Mouse (Mus musculus): ENCODE data around the gene Borcs8.
A peak's percentile ranks its signal among the peaks of the same experiment; 100 is the strongest.

Gene Borcs8

DNA sequence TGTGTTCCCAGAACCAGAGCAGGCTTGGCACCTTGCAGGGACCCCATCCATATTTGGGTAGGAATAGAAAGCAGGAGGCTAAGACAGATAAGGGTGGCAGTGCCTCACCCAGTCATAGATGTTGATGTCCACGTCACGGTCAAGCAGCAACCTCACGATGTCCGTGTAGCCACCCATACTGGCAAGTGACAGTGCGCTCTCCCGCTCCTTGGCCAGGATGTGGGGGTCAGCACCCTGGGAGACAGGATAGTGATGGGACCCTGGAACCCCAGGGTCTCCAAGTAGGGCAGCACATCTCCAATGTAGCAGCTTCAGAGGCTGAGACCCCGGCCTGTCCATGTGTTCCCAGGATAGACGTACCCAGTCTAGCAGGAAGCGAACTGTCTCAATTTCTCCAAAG lies 4.4 kb upstream of the Borcs8 start:
- no peak for DNase-seq

DNA sequence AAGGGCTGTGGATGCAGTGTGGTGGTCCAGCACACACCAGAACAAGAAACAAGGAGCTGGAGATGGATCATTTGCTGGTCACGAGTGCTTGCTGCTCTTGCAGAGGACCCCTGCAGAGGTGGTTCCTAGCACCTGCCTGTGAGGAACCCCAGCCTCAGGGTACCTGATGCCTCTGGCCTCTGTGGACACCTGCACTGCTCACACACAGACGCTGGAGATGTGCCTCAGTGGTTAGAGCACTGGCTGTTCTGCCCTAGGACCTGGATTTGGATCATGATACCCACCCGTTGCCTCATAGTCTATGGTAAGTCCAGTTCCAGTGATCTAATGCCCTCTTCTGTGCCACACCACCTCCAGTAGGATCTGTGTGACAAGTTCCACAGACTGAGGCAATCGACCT lies 2.7 kb upstream of the Borcs8 start:
- no peak for DNase-seq

DNA sequence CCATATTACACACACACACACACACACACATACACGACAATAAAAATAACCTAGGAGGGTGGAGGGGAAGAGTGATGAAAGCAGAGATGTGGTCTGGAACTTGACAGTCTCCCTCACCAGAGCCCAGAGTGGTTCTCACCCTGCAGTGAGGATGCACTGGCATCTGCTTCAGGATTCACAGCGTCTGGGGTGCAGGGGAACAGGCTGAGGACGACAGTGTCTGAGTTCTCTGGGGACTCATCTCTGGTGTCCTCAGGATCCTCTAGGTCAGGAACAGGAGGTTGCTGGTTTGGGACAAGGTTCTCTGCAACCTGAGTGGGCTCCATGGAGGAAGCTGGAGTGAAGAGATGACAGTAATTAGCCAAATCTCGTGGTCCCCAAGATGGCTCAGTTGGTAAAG lies 1.4 kb upstream of the Borcs8 start:
- DNase-seq, result no peak

DNA sequence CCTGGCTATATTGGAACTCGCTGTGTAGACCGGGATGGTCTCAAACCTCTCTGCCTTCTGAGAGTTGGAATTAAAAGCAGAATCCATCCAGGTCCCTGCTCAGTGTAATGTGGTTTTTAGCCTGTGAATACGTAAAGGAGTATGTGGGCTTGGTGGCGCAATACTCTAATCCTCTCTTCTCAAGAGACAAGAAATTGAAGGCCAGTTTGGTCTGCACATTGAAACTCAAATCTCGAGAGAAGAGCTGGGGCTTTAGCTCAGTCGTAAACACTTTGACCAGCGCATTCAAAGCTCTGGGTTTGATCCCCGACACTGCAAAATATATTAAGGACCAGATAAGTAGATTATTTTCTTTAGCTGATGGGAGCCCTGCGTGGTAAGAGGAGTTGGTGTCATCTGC lies 682 bp downstream of the Borcs8 start:
- peak; percentile 29 for DNase-seq

DNA sequence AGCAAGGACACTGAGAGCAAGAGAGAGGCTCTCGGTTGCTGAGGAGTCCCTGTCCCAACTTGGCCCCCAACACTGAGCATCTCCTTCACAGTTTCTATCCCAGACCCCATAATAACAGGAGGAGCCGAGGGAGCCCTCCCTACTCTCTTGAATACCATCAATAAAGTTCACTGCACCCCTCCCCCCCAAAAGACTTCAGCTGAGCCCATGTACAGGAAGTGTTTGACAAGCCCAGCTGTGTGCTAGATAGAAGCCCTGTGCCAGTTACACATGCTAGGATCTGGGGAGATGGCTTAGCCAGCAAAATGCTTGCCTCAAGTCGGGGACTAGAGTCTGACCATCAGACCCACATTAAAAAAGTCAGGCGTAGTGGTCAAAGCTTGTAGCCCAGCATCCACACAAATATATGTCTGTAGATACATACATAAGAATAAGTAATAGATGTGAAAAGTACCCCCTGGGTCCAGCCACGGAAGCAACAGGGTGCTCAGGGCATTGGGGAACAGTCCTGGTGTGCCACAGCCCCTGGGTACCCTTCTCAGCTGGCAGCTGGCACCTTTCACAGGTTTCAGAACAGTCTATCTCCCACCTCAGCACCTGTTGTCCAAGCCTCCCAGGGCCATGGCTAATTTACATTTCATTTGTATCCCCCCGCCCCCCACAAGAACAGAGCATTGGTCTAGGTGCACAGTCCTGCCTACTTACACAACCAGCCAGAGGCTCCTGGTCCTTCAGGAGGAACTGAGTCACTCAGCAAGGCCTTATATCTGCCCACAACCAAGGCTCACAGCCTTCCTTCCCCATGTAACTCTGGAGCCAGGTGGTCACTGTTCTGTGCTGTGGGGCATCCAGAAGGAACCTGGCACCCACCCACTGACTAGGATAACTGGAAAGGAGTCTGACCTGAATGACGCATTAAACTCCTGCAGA lies 8.6 kb downstream of the Borcs8 start:
- no peak for DNase-seq

DNA sequence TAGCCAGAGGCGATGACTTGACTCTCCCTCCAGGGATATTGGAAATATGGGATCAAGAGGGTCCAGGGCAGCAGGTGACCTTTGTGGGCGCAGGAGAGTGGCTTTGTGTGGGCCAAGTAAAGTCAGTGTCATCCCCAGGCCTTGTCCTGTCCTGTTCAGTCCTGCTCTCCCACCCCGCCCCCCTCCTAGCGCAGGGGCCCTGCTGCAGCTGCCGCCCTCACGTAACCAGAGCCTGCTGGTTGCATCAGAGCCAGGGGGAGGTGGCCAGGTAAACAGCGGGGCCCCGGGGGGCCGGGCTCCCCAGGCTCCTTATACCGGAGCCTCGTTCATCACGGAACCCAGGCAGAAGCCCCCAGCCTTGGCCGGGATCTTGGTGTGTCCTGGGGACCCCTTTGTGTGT lies 10.9 kb downstream of the Borcs8 start:
- DNase-seq, result no peak

DNA sequence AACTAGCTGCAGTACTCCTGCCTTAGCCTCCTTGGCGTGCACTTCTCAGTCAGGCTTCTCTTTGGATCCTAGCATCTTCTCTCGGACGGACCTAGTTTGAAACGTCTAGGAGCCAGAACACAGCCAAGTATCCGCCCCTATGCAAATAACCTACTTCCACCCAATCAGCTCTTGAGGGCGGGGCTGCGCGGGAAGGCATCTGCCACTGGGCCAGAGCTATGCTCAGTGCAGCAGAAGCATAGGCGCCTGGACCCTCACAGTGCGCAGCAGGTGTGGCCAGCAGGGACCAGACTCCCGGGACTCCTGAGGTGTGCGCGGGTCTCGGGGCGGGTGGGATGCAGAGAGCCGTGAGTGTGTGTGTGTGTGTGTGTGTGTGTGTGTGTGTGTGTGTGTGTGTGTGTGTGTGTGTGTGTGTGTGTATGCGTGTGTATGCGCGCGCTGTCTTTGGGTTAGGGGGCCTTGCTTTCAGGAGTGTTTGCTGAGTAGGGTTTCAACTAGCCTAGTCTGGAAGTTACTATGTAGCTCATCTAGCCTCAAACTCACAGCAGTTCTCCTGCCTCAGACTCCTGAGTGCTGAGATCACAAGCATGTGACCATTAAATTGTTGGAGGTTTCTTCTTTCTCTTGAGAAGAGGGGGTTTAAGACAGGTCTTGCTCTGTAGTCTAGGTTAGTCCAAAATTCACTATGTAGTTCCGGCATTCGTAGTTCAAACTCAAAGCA lies 13.4 kb downstream of the Borcs8 start:
- peak; percentile 94 for DNase-seq

DNA sequence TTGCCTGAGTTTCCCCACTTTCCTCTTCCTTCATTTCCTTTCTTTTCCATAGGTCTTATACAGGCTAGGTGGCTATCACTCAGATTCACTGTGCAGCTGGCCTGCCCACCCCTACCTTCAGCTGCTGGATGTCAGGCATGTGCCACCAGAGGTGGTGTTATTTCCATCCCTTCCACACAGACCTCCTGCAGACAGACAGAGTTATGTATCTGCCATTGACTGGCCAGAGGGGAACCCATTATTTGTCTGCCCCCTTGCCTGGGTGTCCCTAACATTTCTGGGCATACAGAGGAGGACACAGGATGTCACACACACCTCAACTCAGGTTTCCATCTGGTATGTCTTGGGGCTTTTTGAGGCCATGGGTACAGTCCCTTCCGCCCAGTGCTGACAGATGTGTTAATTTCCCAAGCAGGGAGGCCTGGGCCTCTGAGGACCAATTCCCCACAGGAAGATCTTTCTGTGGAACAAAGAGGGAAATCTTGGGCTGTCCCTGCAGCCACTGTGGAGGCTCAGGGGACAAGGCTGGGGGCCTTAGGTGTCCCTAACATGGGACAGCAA lies 18.0 kb downstream of the Borcs8 start:
- no peak for DNase-seq

DNA sequence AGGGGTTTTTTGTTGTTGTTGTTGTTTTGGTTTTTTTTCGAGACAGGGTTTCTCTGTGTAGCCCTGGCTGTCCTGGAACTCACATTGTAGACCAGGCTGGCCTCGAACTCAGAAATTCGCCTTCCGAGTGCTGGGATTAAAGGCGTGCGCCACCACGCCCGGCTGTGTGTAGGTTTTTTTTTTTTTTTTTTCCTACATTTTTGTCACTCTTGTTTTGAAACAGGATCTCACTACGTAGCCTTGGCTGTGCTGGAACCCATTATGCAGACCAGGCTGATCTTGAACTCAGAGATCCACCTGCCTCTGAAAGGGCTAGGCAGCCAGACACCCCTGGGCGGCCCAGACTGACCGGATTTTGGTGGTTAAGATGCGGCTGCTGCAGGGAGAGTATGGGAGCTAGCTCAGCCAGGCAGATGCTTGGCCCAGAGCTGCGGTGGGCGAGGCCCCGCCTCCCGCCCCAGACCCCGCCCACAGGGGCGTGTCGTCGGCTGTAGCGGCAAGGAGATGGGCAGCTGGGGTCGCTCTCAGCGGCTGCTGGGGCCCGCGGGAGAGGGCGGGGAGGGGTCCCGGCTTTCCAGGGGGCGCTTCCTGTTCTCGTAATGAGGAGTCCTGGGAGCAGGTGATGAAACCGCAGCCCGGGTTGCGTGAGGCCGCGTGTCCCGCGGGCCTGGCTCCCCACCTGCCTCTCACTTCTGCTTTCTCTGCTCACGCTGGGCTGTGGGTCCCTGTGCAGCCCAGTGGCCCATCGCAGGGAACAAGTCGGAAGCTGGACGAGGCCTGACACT lies 19.0 kb downstream of the Borcs8 start:
- peak; percentile 93 for DNase-seq

DNA sequence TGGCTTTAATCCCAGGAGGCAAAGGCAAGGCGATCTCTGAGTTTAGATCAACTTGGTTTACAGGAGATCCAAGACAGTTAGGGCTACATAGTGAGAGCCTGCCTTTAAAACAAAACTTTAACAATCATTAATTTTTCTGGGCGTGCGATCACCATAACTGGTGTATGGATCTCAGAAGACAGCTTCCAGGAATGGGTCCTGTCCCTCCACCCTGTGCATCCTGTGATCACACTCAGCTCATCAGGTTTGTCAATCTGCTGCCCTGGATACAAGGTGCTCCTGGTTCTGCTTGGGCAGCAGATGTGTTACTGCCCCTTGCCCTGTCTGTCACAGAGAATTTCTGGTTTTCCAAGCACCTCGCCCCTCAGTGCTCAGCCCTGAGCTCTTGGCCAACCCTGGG lies 19.9 kb downstream of the Borcs8 start:
- no peak for DNase-seq

DNA sequence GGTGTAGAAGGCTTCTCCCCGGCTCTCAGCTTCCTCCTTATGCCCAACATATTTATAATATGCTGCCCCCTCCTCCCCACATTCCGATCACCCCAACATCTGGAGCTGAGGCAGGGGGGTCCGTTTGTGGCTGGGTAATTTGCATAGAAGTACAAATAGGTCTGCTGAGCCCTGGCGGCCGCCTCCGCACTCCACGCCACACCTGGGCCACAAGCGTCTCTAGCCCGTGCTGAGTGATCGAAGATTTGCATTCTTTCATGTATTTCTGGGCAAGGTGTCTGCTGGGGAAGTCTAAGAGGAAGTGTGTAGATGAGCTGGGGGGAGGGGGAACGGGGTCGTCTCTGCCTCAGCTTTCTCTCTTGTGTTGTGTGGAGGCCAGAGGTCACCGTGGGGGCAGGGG lies 20.7 kb downstream of the Borcs8 start:
- DNase-seq, result no peak

DNA sequence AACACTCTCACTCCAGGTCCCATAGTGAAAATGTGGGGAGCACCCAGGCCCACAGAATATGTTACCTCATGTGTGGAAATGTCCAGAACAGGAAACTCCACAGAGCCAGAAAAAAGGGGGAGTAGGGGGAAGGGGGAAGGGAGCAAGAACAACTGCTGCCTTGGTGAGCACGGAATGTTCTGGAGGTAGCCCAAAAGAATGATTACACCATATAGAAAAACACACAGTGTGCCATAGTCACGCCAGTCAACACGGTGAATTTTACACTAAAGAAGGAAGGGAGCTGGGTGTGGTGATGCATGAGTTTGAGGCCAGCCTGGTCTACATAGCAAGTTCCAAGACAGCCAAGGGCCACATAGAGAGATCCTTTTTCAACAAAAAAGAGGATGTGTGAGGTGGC lies 24.0 kb downstream of the Borcs8 start:
- no peak for DNase-seq

DNA sequence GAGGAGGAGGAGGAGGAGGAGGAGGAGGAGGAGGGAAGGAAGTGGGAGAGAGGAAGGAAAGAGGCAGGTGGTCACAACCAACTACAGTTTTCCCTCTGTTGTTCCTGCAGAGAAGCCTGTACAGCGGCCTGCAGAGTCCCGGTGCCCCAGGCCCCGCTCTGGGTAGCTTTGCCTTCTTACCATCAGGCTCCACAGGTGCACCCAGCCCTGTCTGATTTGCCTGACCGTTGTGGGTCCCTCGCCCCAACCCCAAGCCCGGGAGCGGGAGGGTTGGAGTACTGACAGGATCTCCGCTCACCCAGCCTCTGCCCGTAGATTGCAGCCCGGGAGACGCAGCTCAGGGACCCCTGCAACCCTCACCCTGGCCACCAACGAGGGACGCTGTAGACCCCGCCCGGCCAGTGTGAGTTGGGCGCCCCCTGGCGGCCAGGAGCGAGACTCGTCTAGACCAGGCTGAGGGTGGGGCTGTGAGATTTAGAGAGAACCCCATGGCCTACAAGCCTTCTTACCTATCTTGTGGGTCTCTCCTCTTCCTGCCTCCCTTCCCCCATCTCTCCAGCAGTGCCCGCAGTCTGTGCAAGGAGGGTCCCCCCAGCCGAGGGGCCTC lies 27.3 kb downstream of the Borcs8 start:
- peak; percentile 87 for DNase-seq

DNA sequence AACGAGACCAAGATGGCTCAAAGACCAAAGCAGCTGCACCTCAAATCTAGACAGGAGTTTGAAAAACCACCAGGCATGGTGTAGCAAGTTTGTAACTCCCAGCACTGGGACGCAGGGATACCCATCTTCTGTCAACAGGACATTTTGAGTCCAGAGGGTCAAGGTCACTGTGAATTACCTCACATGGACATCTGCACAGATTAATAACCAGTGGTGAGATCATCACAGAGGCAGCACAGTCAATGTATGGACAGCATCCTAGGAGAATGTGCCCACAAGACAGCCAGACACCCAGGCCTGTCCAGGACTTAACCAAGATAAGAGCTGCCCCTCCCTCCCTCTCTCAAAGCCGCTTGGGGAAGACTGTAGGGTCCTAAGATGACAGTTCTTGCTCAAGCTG lies 30.8 kb downstream of the Borcs8 start:
- no peak for DNase-seq

DNA sequence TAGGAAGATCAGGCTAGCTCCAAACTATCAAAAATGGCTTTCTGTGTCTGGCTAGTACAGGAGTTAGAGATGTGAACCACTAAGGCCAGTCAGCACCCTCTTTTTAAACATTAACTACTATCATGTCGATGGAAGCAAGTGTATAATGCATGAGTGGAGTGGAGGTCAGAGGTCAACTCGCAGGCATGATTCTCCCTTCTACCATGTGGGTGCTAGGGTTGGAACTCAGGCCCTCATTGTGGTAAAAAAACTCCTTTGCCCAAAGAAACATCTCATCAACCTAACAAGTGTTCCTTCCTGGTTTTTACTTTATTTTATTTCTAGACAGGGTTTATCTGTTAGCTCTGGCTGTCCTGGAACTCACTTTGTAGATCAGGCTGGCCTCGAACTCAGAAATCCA lies 31.4 kb downstream of the Borcs8 start:
- no peak for DNase-seq

DNA sequence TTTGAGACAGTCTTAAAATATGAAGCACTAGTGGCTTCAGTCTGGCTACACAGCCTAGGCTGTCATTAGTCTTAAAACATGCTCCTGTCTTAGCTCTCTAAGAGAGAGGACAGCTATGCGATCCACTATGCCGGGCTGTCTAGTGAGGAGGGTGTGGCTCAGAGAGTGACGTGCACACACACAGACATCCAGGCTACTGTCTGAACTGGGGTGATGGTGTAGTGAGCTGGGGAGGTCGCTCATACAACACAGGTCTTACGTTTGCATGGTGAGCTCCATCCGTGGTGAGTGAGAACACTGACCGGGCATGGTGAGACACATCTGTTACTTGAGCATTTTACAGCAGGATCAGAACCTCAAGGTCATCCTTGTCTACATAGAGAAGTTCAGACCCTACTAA lies 31.9 kb downstream of the Borcs8 start:
- no peak for DNase-seq

DNA sequence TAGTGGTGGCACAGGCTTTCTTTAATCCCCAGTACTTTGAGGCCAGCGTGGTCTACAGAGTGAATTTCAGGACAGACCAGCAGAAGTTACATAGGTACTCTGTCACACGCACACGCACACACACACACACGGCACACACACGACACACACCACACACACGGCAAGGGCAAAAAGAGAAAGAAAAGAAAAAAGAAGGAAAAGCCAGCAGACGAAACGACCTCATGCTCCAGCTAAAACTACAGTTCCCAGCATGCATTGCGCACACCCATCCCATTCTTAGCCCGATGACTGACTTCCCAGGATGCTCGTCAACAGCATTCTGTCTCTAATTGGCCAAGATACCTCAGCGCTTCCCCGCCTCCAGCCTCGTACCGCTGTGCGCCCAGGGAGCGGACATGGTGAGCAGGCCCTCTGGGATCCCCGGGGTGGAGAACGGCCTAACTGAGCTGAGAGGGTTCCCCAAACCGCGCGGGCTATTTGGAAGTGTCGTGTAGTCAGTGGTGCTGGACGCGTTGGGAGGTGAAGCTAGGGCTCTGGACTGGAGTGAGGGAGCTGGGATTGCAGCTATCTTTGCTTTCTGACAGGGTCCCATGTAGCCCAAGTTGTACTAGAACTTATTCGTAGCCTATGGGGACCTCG lies 32.9 kb downstream of the Borcs8 start, which contains the start of gene Tmem161a:
TSS of gene Tmem161a (plus strand) at position 314 of the 639 bp plus-strand sequence.
- DNase-seq, result peak; percentile 97

DNA sequence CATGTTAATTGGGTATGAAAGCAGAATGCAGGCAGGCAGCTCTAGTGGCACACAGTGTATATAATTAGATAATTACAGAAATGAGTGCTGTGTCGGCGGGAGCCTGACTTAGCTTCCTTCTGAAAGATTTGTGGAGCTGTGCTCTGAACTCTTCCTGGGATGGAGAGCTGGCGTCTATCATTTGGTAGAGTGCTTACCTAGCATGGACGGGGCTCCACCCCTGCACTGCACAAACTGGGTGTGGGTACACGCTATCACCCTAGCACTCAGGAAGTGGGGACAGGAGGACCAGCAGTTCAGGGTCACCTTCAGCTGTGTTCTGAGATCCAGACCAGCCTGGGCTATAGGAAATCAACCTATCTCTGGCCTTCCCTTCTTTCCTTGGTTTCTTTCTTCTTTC lies 34.0 kb downstream of the Borcs8 start:
- no peak for DNase-seq

DNA sequence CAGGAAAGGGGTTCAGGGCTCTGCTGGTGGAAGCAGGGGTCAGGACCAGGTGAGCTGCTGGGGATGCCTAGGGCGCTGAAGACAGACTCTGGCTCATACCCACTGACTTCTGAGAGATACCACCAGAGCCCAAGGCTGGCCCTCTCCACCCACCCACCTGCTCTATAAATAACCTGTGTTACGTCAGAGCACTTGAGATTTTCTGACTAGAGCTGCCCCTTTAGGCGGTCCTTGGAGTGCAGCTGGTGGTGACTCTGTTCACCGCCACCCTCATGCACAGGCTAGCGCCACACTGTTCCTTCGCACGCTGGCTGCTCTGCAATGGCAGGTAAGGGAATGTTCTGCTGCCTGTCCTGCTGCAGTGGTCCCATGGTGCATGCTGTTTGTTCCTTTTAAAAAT lies 34.8 kb downstream of the Borcs8 start:
- DNase-seq, result no peak

DNA sequence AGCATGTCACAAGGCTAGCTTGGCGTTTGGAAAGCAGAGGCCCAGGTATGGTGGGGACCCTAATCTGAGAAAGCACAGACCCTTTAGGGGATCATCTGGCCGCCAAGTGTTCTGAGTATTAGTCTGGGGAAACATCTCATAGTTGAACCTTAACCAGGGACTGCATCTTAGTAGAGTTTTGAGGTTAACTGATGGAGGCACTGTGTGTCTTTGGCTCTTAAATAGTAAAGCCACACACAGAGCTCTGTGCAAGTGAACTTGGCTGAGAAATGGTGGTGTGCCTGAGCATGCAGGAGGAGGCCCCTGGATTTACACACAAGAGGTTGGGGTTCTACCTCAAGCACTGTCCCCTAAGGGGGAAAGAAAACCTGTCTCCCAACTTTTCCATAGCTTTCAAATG lies 38.9 kb downstream of the Borcs8 start:
- no peak for DNase-seq

DNA sequence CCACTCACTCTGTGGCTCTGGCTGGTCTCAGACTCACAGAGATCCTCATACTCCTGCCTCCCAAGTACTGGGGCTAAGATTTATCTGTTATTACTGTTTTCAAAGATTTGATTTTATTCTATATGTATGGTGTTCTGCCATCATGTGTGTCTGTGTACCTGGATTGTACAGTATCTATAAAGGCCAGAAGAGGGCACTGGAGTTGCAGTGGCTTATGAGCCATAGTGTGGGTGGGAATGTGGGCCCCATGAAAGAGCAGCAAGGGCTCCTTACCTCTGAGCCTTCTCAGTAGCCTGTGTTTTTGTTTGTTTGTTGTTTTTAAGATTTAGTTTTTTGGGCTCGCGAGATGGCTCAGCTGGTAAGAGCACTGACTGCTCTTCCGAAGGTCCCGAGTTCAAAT lies 39.8 kb downstream of the Borcs8 start:
- peak; percentile 33 for DNase-seq
